Mouse (Mus musculus) macrophage (primary cell): ENCODE results near the gene Gm2115. TPM values are rescaled to one million over a fixed set of nuclear protein-coding genes. Genes with fewer than 3 reads are reported as not detected.

Experiments used
- H3K27ac ChIP-seq: fragments of 350-480 bp; formaldehyde crosslinking; 2 replicates; pipeline ENCODE4 v1.9.0; 2021
- H3K36me3 ChIP-seq: fragments of 350-480 bp; formaldehyde crosslinking; 2 replicates; pipeline ENCODE4 v1.9.0; 2021; ENCODE audit errors: inconsistent target
- H3K4me3 ChIP-seq: fragments of 350-480 bp; formaldehyde crosslinking; 2 replicates; pipeline ENCODE4 v1.9.0; 2021; ENCODE audit errors: inconsistent target
- H3K79me2 ChIP-seq: fragments of 350-480 bp; formaldehyde crosslinking; 2 replicates; pipeline ENCODE4 v1.9.0; 2021; ENCODE audit errors: inconsistent target
- WGBS: methylation state at CpG from one replicate; pipeline ENCODE4 v1.1.7; 2026; ENCODE audit warnings: inconsistent platforms; ENCODE audit not compliant: missing documents; 5-methylcytosine and 5-hydroxymethylcytosine counted together
- polyA plus RNA-seq: library from polyadenylated mRNA; stranded (reverse); fragments of 250-400 nt; gene quantifications from 3 replicates; pipeline ENCODE4 v1.2.4, GENCODE M21; 2018; ENCODE audit warnings: inconsistent platforms

Gm2115 gene
- polyA plus RNA-seq, 1 experiment from 2014 or later: not detected

- H3K36me3 ChIP-seq: no peaks in the 10 kb centered on the region
- WGBS: 75% methylated on average over 3 of the region's 3 CpGs
- H3K27ac ChIP-seq: no peak overlapping the region
Measured at GRCm38 (mm10) chr7:84557332-84557731, 28.6 kb downstream of the Gm2115 start.

GRCm38 (mm10) chr7:84560500-84560899, 31.7 kb downstream of the Gm2115 start:
- Histone ChIP-seq H3K27ac (no peak overlapping the region), H3K79me2 (no peaks in the 10 kb centered on the region), H3K36me3 (no peaks in the 10 kb centered on the region), H3K4me3 (no peak overlapping the region)
- WGBS: 100% methylated on average over 1 of the region's 1 CpGs

More at GRCm38 (mm10) chr7:84557332-84557731, 28.6 kb downstream of the Gm2115 start:
- Histone ChIP-seq H3K4me3 (no peak overlapping the region), H3K79me2 (no peaks in the 10 kb centered on the region)

- no peaks in the 10 kb centered on the region for H3K79me2 ChIP-seq
- no peak overlapping the region for H3K4me3 ChIP-seq
- no peaks in the 10 kb centered on the region for H3K36me3 ChIP-seq
- no peak overlapping the region for H3K27ac ChIP-seq
- WGBS: 70% methylated on average over 3 of the region's 3 CpGs
Measured at GRCm38 (mm10) chr7:84564236-84564635, 35.5 kb downstream of the Gm2115 start.

GRCm38 (mm10) chr7:84566200-84566599, 37.4 kb downstream of the Gm2115 start:
- Histone ChIP-seq H3K4me3 (no peak overlapping the region), H3K79me2 (no peaks in the 10 kb centered on the region), H3K36me3 (no peaks in the 10 kb centered on the region), H3K27ac (no peak overlapping the region)
- 57% methylated on average over 6 of the region's 6 CpGs for WGBS

GRCm38 (mm10) chr7:84577034-84577433, 48.3 kb downstream of the Gm2115 start:
- H3K4me3 ChIP-seq: no peak overlapping the region
- no peaks in the 10 kb centered on the region for H3K79me2 ChIP-seq
- no peak overlapping the region for H3K27ac ChIP-seq
- WGBS: 85% methylated on average over 2 of the region's 2 CpGs
- H3K36me3 ChIP-seq: no peaks in the 10 kb centered on the region

GRCm38 (mm10) chr7:84578841-84579240, 50.1 kb downstream of the Gm2115 start:
- no peaks in the 10 kb centered on the region for H3K79me2 ChIP-seq

GRCm38 (mm10) chr7:84579769-84580168, 51.0 kb downstream of the Gm2115 start:
- no peak overlapping the region for H3K4me3 ChIP-seq
- no peaks in the 10 kb centered on the region for H3K36me3 ChIP-seq
- no peaks in the 10 kb centered on the region for H3K79me2 ChIP-seq
- no peak overlapping the region for H3K27ac ChIP-seq
- WGBS: 69% methylated on average over 1 of the region's 1 CpGs

More at GRCm38 (mm10) chr7:84578841-84579240, 50.1 kb downstream of the Gm2115 start:
- Histone ChIP-seq H3K27ac (no peak overlapping the region), H3K4me3 (no peak overlapping the region), H3K36me3 (no peaks in the 10 kb centered on the region)
- WGBS: 75% methylated on average over 1 of the region's 1 CpGs

- no peaks in the 10 kb centered on the region for H3K36me3 ChIP-seq
- no peak overlapping the region for H3K27ac ChIP-seq
- H3K79me2 ChIP-seq: no peaks in the 10 kb centered on the region
- H3K4me3 ChIP-seq: no peak overlapping the region
- 96% methylated on average over 4 of the region's 4 CpGs for WGBS
Measured at GRCm38 (mm10) chr7:84585086-84585485, 56.3 kb downstream of the Gm2115 start.

- no peak overlapping the region for H3K27ac ChIP-seq
- no peaks in the 10 kb centered on the region for H3K36me3 ChIP-seq
- H3K79me2 ChIP-seq: no peaks in the 10 kb centered on the region
- no peak overlapping the region for H3K4me3 ChIP-seq
- 91% methylated on average over 3 of the region's 3 CpGs for WGBS
Measured at GRCm38 (mm10) chr7:84586360-84587100, 57.8 kb downstream of the Gm2115 start.

GRCm38 (mm10) chr7:84587101-84587783, 58.5 kb downstream of the Gm2115 start:
- WGBS: 100% methylated on average over 4 of the region's 5 CpGs
- Histone ChIP-seq H3K27ac (no peak overlapping the region), H3K36me3 (no peaks in the 10 kb centered on the region), H3K79me2 (no peaks in the 10 kb centered on the region), H3K4me3 (no peak overlapping the region)

GRCm38 (mm10) chr7:84590622-84591021, 61.9 kb downstream of the Gm2115 start:
- Histone ChIP-seq H3K36me3 (no peaks in the 10 kb centered on the region), H3K27ac (no peak overlapping the region), H3K4me3 (no peak overlapping the region), H3K79me2 (no peaks in the 10 kb centered on the region)
- 100% methylated on average over 2 of the region's 2 CpGs for WGBS

GRCm38 (mm10) chr7:84591347-84591746, 62.6 kb downstream of the Gm2115 start:
- WGBS: 58% methylated on average over 3 of the region's 3 CpGs
- Histone ChIP-seq H3K27ac (no peak overlapping the region), H3K36me3 (no peaks in the 10 kb centered on the region), H3K79me2 (no peaks in the 10 kb centered on the region), H3K4me3 (no peak overlapping the region)

GRCm38 (mm10) chr7:84594087-84594916, 65.5 kb downstream of the Gm2115 start:
- WGBS: 40% methylated on average over 8 of the region's 8 CpGs
- no peak overlapping the region for H3K27ac ChIP-seq
- H3K79me2 ChIP-seq: no peaks in the 10 kb centered on the region
- H3K36me3 ChIP-seq: no peaks in the 10 kb centered on the region
- no peak overlapping the region for H3K4me3 ChIP-seq

GRCm38 (mm10) chr7:84594917-84595303, 66.2 kb downstream of the Gm2115 start:
- Histone ChIP-seq H3K4me3 (no peak overlapping the region), H3K27ac (no peak overlapping the region), H3K79me2 (no peaks in the 10 kb centered on the region), H3K36me3 (no peaks in the 10 kb centered on the region)

GRCm38 (mm10) chr7:84596002-84596401, 67.2 kb downstream of the Gm2115 start:
- Histone ChIP-seq H3K4me3 (no peak overlapping the region), H3K79me2 (no peaks in the 10 kb centered on the region), H3K36me3 (no peaks in the 10 kb centered on the region), H3K27ac (no peak overlapping the region)
- WGBS: 93% methylated on average over 3 of the region's 3 CpGs
